Mouse (Mus musculus): ENCODE measurements around the gene Dennd5a. TPM values are rescaled to one million over a fixed set of nuclear protein-coding genes. Genes with fewer than 3 reads are reported as not detected.

The Dennd5a gene
- polyA plus RNA-seq, 1 experiment from 2014 or later, result 51.3 TPM

DNA sequence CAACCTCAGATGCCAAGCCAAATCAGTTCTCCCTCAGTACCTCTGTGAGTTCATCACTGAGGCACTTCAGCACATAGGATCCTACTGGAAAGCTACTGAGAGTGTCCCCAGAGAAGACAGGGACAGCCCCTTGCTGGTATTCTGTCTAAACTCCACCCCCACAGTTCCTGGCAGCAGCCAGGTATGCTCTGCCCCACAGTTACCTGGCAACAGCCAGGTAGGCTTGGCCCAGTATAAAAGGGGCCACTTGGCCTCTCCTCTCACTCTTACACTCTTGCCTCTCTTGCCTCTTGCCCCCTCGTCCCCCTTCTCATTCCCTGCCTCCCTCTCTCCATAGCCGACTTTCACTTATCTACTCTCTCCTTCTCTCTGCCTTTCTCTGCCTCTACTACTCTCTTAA, 35.3 kb downstream of the Dennd5a start:
- Histone ChIP-seq H3K9ac (replicated peaks; ENCODE audit: low read depth, low read length) (no peak overlapping the region), H3K4me2 (replicated peaks; ENCODE audit: low read depth, low read length) (no peak overlapping the region), H3K4me1 (ENCODE audit: control insufficient read depth, insufficient read depth, low read length) (no peaks in the 10 kb centered on the region), H3K36me3 (ENCODE audit: control insufficient read depth, insufficient read depth, low read length) (peaks cover 20% of the 10 kb centered on the region), H3K9me3 (ENCODE audit: control insufficient read depth, low read depth, low read length) (no peaks in the 10 kb centered on the region), H3K27me3 (ENCODE audit: control insufficient read depth, insufficient read depth, low read length) (no peaks in the 10 kb centered on the region), H3K4me3 (ENCODE audit: low read depth, low read length) (no peak overlapping the region), H3K27ac (ENCODE audit: low read length) (no peak overlapping the region)
- WGBS, result 51% methylated on average over 2 of the region's 2 CpGs
- no peak for ATAC-seq (ENCODE audit: insufficient number of reproducible peaks, insufficient read depth, low FRiP score, low read depth)

- no peaks in the 10 kb centered on the region for H3K4me1 ChIP-seq (ENCODE audit: control insufficient read depth, insufficient read depth, low read length)
- no peak for ATAC-seq (ENCODE audit: insufficient number of reproducible peaks, insufficient read depth, low FRiP score, low read depth)
- no peaks in the 10 kb centered on the region for H3K27me3 ChIP-seq (ENCODE audit: control insufficient read depth, insufficient read depth, low read length)
- WGBS, result 87% methylated on average over 4 of the region's 4 CpGs
- no peak overlapping the region for H3K27ac ChIP-seq (ENCODE audit: low read length)
- no peak overlapping the region for H3K4me3 ChIP-seq (ENCODE audit: low read depth, low read length)
- H3K9me3 ChIP-seq (ENCODE audit: control insufficient read depth, low read depth, low read length), result no peaks in the 10 kb centered on the region
- no peak overlapping the region for H3K4me2 ChIP-seq (replicated peaks; ENCODE audit: low read depth, low read length)
- H3K36me3 ChIP-seq (ENCODE audit: control insufficient read depth, insufficient read depth, low read length), result peaks cover 36% of the 10 kb centered on the region
- H3K9ac ChIP-seq (replicated peaks; ENCODE audit: low read depth, low read length), result no peak overlapping the region
Measured at GRCm38 (mm10) chr7:109922889-109923288, 37.4 kb downstream of the Dennd5a start.

DNA sequence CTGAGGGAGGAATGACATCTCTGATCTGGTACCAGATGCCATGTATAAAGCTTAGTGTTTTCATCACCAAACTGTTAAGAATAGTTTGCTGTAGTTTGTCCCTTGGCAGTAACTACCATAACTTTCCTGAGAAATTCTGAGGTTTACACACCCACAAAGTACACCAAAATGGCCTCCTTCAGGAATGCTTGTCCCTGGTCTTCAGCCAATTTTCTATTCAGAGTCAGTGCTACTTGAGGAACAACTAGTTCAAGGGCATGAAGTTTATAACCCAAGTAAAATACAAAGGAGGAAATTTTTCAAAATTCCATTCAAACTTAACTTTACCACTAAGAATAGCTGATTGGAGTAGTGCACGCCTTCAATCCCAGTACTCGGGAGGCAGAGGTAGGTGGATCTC, 54.1 kb downstream of the Dennd5a start:
- Histone ChIP-seq H3K4me2 (replicated peaks; ENCODE audit: low read depth, low read length) (no peak overlapping the region), H3K4me3 (ENCODE audit: low read depth, low read length) (no peak overlapping the region), H3K9ac (replicated peaks; ENCODE audit: low read depth, low read length) (no peak overlapping the region), H3K9me3 (ENCODE audit: control insufficient read depth, low read depth, low read length) (no peaks in the 10 kb centered on the region), H3K27me3 (ENCODE audit: control insufficient read depth, insufficient read depth, low read length) (no peaks in the 10 kb centered on the region), H3K27ac (ENCODE audit: low read length) (no peak overlapping the region), H3K36me3 (ENCODE audit: control insufficient read depth, insufficient read depth, low read length) (peaks cover 63% of the 10 kb centered on the region), H3K4me1 (ENCODE audit: control insufficient read depth, insufficient read depth, low read length) (no peaks in the 10 kb centered on the region)
- 91% methylated on average over 2 of the region's 2 CpGs for WGBS
- ATAC-seq (ENCODE audit: insufficient number of reproducible peaks, insufficient read depth, low FRiP score, low read depth), result no peak

DNA sequence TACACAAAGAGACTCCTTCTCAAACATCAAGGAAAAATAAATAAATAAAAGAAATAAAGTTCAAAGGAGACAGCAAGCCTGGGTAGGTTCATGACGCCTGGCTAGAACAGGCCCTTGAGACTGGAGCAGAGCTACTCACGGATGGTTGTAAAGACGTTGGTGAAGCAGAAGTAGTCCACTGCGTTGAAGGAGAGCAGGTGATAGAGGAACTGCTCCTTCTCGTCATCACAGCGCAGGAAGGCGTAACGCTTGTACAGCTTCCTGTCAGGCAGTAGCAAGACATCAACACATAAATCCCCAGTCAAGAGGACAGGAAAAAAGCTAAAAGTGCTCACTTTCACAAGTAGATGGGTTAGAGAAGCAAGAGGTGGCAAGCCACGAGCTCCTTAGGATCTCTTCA, 59.3 kb downstream of the Dennd5a start:
- Histone ChIP-seq H3K36me3 (ENCODE audit: control insufficient read depth, insufficient read depth, low read length) (peaks cover 86% of the 10 kb centered on the region), H3K4me1 (ENCODE audit: control insufficient read depth, insufficient read depth, low read length) (no peaks in the 10 kb centered on the region), H3K9me3 (ENCODE audit: control insufficient read depth, low read depth, low read length) (no peaks in the 10 kb centered on the region), H3K4me3 (ENCODE audit: low read depth, low read length) (no peak overlapping the region), H3K9ac (replicated peaks; ENCODE audit: low read depth, low read length) (no peak overlapping the region), H3K27me3 (ENCODE audit: control insufficient read depth, insufficient read depth, low read length) (no peaks in the 10 kb centered on the region), H3K4me2 (replicated peaks; ENCODE audit: low read depth, low read length) (no peak overlapping the region), H3K27ac (ENCODE audit: low read length) (no peak overlapping the region)
- 86% methylated on average over 9 of the region's 9 CpGs for WGBS
- ATAC-seq (ENCODE audit: insufficient number of reproducible peaks, insufficient read depth, low FRiP score, low read depth), result no peak

DNA sequence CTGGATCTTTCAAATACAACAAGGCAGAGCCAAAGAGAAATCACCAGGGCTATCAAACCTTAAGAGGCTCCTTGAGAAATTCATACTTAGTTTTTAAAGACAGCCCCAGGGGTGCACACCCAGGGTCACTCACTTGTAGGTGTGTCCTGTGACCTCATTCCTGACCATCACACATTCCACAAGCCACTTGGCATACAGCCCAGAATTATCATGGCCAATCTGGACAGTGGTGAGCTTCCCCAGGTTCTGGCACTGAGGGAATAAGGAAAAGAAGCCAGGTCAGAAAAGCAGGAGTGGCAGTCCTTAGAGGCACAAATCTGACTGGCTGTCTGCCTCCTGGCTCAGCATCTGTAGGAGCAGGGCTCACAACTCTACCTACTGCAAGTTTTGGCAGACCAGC, 61.4 kb downstream of the Dennd5a start:
- H3K9me3 ChIP-seq (ENCODE audit: control insufficient read depth, low read depth, low read length), result no peaks in the 10 kb centered on the region
- H3K9ac ChIP-seq (replicated peaks; ENCODE audit: low read depth, low read length), result no peak overlapping the region
- H3K4me3 ChIP-seq (ENCODE audit: low read depth, low read length), result no peak overlapping the region
- no peak overlapping the region for H3K4me2 ChIP-seq (replicated peaks; ENCODE audit: low read depth, low read length)
- H3K27ac ChIP-seq (ENCODE audit: low read length), result no peak overlapping the region
- H3K36me3 ChIP-seq (ENCODE audit: control insufficient read depth, insufficient read depth, low read length), result peaks cover 85% of the 10 kb centered on the region
- no peaks in the 10 kb centered on the region for H3K27me3 ChIP-seq (ENCODE audit: control insufficient read depth, insufficient read depth, low read length)
- ATAC-seq (ENCODE audit: insufficient number of reproducible peaks, insufficient read depth, low FRiP score, low read depth), result no peak
- no peaks in the 10 kb centered on the region for H3K4me1 ChIP-seq (ENCODE audit: control insufficient read depth, insufficient read depth, low read length)

DNA sequence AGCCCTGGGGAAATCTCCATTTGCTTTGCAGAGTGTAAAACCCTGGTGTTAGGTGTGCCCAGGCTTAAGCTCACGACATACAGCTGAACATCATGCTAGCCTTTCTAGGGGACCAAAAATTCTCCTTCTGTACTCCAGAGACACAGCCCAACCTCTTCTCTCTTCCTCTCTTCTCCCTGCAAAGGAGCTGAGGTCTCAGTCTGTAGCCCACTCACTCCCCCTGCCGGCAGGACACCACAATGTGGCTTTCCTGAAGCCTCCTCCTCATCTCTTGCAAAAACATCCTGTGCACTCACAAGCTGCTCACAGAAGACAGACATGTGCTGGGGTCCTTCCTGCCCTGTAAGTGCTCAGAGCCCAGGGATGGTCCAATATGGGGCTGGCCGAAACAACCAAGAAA, 67.7 kb downstream of the Dennd5a start:
- Histone ChIP-seq H3K27ac (ENCODE audit: low read length) (no peak overlapping the region), H3K4me3 (ENCODE audit: low read depth, low read length) (no peak overlapping the region), H3K4me2 (replicated peaks; ENCODE audit: low read depth, low read length) (no peak overlapping the region), H3K9me3 (ENCODE audit: control insufficient read depth, low read depth, low read length) (no peaks in the 10 kb centered on the region), H3K36me3 (ENCODE audit: control insufficient read depth, insufficient read depth, low read length) (peaks cover 53% of the 10 kb centered on the region), H3K4me1 (ENCODE audit: control insufficient read depth, insufficient read depth, low read length) (no peaks in the 10 kb centered on the region), H3K27me3 (ENCODE audit: control insufficient read depth, insufficient read depth, low read length) (no peaks in the 10 kb centered on the region), H3K9ac (replicated peaks; ENCODE audit: low read depth, low read length) (no peak overlapping the region)
- ATAC-seq (ENCODE audit: insufficient number of reproducible peaks, insufficient read depth, low FRiP score, low read depth), result no peak
- WGBS, result 43% methylated on average over 3 of the region's 3 CpGs

DNA sequence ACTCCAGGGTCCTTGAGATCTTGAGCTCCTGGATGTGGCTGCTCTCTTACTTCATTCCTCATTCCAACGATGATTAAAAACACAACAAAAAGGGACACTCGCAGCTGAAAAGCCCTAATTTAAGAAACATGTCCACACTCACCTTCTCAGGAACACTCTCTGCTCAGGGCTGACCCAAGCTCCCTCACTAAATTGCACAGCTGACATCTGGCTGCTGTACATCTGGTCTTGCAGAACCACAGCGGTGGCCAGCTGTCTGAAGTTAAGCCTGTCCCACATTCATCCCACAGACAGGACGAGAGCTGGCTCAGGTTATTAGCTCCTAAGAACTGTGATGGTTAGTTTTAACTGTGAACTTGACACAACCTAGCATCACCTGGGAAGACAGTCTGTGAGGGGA, 68.5 kb downstream of the Dennd5a start:
- H3K27me3 ChIP-seq (ENCODE audit: control insufficient read depth, insufficient read depth, low read length), result no peaks in the 10 kb centered on the region
- WGBS, result 89% methylated on average over 4 of the region's 4 CpGs
- H3K9ac ChIP-seq (replicated peaks; ENCODE audit: low read depth, low read length), result no peak overlapping the region
- peaks cover 48% of the 10 kb centered on the region for H3K36me3 ChIP-seq (ENCODE audit: control insufficient read depth, insufficient read depth, low read length)
- no peak for ATAC-seq (ENCODE audit: insufficient number of reproducible peaks, insufficient read depth, low FRiP score, low read depth)
- H3K9me3 ChIP-seq (ENCODE audit: control insufficient read depth, low read depth, low read length), result no peaks in the 10 kb centered on the region
- no peaks in the 10 kb centered on the region for H3K4me1 ChIP-seq (ENCODE audit: control insufficient read depth, insufficient read depth, low read length)
- no peak overlapping the region for H3K4me3 ChIP-seq (ENCODE audit: low read depth, low read length)
- no peak overlapping the region for H3K27ac ChIP-seq (ENCODE audit: low read length)
- no peak overlapping the region for H3K4me2 ChIP-seq (replicated peaks; ENCODE audit: low read depth, low read length)

GRCm38 (mm10) chr7:109890256-109890655, 70.0 kb downstream of the Dennd5a start:
- H3K36me3 ChIP-seq (ENCODE audit: control insufficient read depth, insufficient read depth, low read length), result peaks cover 34% of the 10 kb centered on the region
- H3K4me1 ChIP-seq (ENCODE audit: control insufficient read depth, insufficient read depth, low read length), result no peaks in the 10 kb centered on the region
- WGBS, result 92% methylated on average over 2 of the region's 2 CpGs

DNA sequence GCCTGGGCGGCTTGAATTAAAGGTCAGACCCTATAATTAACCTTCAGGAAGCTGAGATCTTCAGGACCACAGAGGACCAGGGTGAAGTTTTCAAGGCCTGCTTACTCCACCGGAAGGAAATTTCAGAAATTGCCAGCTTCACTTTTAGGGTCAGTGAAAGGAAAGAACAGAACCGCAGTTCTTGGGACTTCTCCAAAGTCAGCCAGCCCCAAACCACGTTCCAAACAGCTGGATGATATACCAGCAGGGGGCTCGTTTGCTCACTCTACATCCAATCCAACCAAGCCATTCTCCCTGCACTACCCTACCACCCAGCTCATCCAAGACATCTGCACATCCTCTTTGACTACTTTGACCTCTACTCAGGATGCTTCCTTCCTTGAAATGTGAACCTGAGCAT, 71.0 kb downstream of the Dennd5a start:
- no peaks in the 10 kb centered on the region for H3K9me3 ChIP-seq (ENCODE audit: control insufficient read depth, low read depth, low read length)
- peaks cover 25% of the 10 kb centered on the region for H3K36me3 ChIP-seq (ENCODE audit: control insufficient read depth, insufficient read depth, low read length)
- no peak overlapping the region for H3K9ac ChIP-seq (replicated peaks; ENCODE audit: low read depth, low read length)
- no peaks in the 10 kb centered on the region for H3K27me3 ChIP-seq (ENCODE audit: control insufficient read depth, insufficient read depth, low read length)
- no peak overlapping the region for H3K4me2 ChIP-seq (replicated peaks; ENCODE audit: low read depth, low read length)
- no peak overlapping the region for H3K4me3 ChIP-seq (ENCODE audit: low read depth, low read length)
- 78% methylated on average over 5 of the region's 5 CpGs for WGBS
- ATAC-seq (ENCODE audit: insufficient number of reproducible peaks, insufficient read depth, low FRiP score, low read depth), result no peak
- no peaks in the 10 kb centered on the region for H3K4me1 ChIP-seq (ENCODE audit: control insufficient read depth, insufficient read depth, low read length)
- H3K27ac ChIP-seq (ENCODE audit: low read length), result no peak overlapping the region

More at GRCm38 (mm10) chr7:109890256-109890655, 70.0 kb downstream of the Dennd5a start:
- Histone ChIP-seq H3K27ac (ENCODE audit: low read length) (no peak overlapping the region), H3K9ac (replicated peaks; ENCODE audit: low read depth, low read length) (no peak overlapping the region), H3K4me3 (ENCODE audit: low read depth, low read length) (no peak overlapping the region), H3K9me3 (ENCODE audit: control insufficient read depth, low read depth, low read length) (no peaks in the 10 kb centered on the region), H3K4me2 (replicated peaks; ENCODE audit: low read depth, low read length) (no peak overlapping the region), H3K27me3 (ENCODE audit: control insufficient read depth, insufficient read depth, low read length) (no peaks in the 10 kb centered on the region)
- ATAC-seq (ENCODE audit: insufficient number of reproducible peaks, insufficient read depth, low FRiP score, low read depth), result no peak
